Mouse (Mus musculus): Measurements from ENCODE around the gene Gm45713. TPM values are rescaled to one million over a fixed set of nuclear protein-coding genes. Genes with fewer than 3 reads are reported as not detected.
"Not testable (repeated sequence)": the region's sequence is repeated elsewhere in the genome, so short reads cannot be mapped to it uniquely, and the experiment has no call there.

The Gm45713 gene
- total RNA-seq, 2 experiments from 2014 or later, result 0.26 TPM; not detected in 1

DNA sequence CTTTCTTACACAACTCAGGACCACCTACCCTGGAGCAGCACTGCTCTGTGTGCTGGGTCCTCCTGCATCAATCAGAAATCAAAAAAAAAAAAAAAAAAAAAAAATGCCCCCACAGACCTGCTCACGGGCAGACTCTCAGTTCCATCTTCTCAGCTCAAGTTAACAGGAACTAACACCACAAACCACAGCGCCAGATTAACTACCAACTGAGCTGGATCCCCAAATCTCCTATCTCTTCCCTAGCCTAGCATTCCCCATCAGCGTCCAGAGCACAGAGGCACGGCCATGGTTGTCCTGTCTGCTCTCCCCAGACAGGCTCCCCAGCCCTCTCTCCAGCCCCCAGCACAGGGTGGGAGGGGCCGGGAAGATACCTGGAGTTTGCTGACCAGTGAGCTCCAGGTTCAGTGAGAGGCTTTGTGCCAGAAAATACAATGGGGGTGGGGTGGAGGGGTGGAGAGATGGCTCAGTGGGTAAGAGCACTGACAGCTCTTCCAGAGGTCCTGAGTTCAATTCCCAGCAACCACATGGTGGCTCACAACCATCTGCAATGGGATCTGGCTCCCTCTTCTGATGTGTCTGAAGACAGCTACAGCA is 28.9 kb downstream of the Gm45713 start:
- Histone ChIP-seq H3K27ac (no peak overlapping the region), H3K4me3 (no peak overlapping the region)
- no peak for DNase-seq
- intact Hi-C loops (cut with DNase I), result no loop called here
- no peak for TF ChIP-seq CTCF (IDR thresholded peaks at IDR 0.05)

DNA sequence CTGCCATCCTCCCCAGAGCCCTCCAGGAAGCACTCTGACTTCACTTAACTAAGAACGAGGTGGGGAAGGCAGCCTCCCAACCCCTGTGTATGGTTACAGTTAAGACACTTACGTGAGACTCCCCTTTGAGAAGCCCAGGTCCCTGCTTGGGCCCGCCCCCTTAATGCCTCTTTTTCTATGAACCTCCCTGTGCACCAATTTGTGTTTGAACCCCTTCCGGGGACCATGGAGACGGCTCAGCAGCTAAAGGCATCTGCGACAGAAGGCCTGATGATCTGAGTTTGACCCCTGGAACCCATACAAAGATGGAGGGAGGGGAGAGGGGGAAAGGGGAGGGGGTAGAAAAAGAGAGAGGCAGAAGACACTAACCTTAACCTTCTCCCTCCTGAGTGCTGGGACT is 29.6 kb downstream of the Gm45713 start:
- Histone ChIP-seq H3K4me3 (no peak overlapping the region), H3K27ac (no peak overlapping the region)
- intact Hi-C loops (cut with DNase I), result no loop called here
- TF ChIP-seq CTCF (IDR thresholded peaks at IDR 0.05), result no peak
- DNase-seq, result no peak

GRCm38 (mm10) chr7:45105491-45105890 is 30.5 kb downstream of the Gm45713 start:
- no peak overlapping the region for H3K27ac ChIP-seq
- TF ChIP-seq CTCF (IDR thresholded peaks at IDR 0.05), result no peak
- no peak for DNase-seq
- intact Hi-C loops (cut with DNase I), result no loop called here
- no peak overlapping the region for H3K4me3 ChIP-seq

DNA sequence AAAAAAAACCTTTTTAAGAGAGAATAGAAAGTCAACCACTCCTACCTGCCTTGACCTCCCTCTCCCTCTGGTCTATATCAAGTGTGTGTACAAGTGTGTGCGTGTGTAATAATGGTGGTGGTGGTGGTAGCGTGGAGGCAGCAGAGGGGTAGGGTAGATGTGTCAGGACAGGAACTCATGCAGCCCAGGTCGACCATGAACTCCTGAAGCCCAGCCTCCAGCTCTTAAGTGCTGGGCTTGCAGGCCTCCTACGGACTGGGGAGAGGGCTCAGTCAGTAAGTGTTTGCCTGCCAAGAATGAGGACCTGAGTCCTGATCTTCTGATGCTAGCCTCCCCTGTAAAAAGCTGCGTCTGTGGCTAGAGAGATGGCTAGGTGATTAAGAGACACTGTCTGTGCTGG is 31.1 kb downstream of the Gm45713 start:
- Histone ChIP-seq H3K4me3 (no peak overlapping the region), H3K27ac (no peak overlapping the region)
- intact Hi-C loops (cut with DNase I), result no loop called here
- no peak for TF ChIP-seq CTCF (IDR thresholded peaks at IDR 0.05)
- DNase-seq, result no peak

GRCm38 (mm10) chr7:45103652-45104180 is 32.3 kb downstream of the Gm45713 start, which contains the start of gene Fcgrt:
Fcgrt (minus strand) TSS chr7:45103851.
- intact Hi-C loops (cut with DNase I), result loop anchor here (2.0 kb wide), 1 partner anchor 21 kb away; no protein-coding TSS in a partner anchor
- DNase-seq, result peak; percentile 96
- Histone ChIP-seq H3K4me3 (peak within 1 kb of the TSS; percentile 72), H3K27ac (peak within 1 kb of the TSS; percentile 94)
- no peak for TF ChIP-seq CTCF (IDR thresholded peaks at IDR 0.05)

GRCm38 (mm10) chr7:45102940-45103585 is 33.0 kb downstream of the Gm45713 start:
- DNase-seq, result peak; percentile 65
- TF ChIP-seq CTCF (IDR thresholded peaks at IDR 0.05), result no peak
- intact Hi-C loops (cut with DNase I), result loop anchor here (2.0 kb wide), 1 partner anchor 20 kb away; no protein-coding TSS in a partner anchor
- peak overlapping the region; percentile 94 for H3K27ac ChIP-seq
- H3K4me3 ChIP-seq, result peak overlapping the region; percentile 72

GRCm38 (mm10) chr7:45102441-45102840 is 33.6 kb downstream of the Gm45713 start:
- intact Hi-C loops (cut with DNase I), result loop anchor here (2.0 kb wide), 1 partner anchor 20 kb away; no protein-coding TSS in a partner anchor
- H3K4me3 ChIP-seq, result peak overlapping the region; percentile 72

GRCm38 (mm10) chr7:45100046-45100445 is 36.0 kb downstream of the Gm45713 start:
- peak overlapping the region; percentile 49 for H3K27ac ChIP-seq
- H3K4me3 ChIP-seq, result peak overlapping the region; percentile 72
- no peak for TF ChIP-seq CTCF (IDR thresholded peaks at IDR 0.05)
- intact Hi-C loops (cut with DNase I), result no loop called here
- no peak for DNase-seq

More at GRCm38 (mm10) chr7:45102441-45102840, 33.6 kb downstream of the Gm45713 start:
- peak overlapping the region; percentile 94 for H3K27ac ChIP-seq
- no peak for DNase-seq
- no peak for TF ChIP-seq CTCF (IDR thresholded peaks at IDR 0.05)

DNA sequence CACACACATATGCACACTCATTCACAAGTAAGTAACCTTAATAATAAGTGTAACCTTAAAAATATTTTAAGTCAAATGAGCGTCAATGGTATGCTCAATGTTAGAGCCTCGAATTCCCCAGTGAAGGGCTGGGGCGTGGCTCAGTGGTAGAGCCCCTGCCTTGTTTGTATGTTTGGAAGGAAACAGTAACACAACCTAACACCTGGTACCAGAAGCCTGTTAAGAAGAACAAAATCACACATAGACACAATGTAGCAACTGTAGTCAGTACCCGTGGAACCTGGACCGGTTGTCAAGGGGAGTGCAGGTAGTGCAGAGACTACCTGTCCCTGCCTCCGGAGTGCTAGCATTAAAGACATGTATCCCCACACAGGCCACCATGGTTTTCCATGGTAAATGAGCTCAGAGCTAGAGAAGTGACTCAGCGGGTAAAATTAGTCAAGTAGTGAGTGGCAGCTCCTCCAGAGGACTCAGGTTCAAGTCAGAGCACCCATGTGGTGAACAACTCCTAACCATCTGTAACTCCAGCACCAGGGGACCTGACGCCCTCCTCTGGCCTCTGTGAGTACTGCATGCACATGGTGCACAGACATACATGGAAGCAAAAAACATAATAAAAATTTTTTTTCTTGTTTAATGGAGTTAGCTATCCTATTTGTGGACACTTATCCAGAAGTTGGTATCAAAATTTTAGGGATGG is 37.3 kb downstream of the Gm45713 start:
- peak; percentile 47 for TF ChIP-seq CTCF (IDR thresholded peaks at IDR 0.05)
- no peak overlapping the region for H3K4me3 ChIP-seq
- no peak for DNase-seq
- intact Hi-C loops (cut with DNase I), result no loop called here
- H3K27ac ChIP-seq, result no peak overlapping the region

DNA sequence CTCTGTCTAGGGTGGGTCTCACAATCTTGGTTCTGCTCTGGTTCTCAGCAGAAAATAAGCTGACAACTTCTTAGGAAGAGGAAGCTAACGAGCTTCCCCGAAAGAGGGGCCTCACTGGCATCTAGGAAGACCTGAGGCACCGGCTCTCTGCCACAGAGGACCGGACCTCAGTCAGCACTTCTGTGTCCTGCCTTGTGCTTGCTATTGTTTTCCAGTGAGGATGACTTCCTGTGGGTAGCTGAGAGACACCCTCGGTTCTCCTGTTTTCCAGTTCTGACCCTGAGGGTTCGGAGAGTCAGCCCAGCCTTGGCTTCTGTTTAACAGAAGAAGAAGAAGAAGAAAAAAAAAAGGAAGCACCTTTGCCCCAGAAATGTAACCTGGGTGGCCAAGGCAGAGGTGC is 38.6 kb downstream of the Gm45713 start:
- TF ChIP-seq CTCF (IDR thresholded peaks at IDR 0.05), result no peak
- DNase-seq, result no peak
- Histone ChIP-seq H3K27ac (peak overlapping the region; percentile 56), H3K4me3 (no peak overlapping the region)
- intact Hi-C loops (cut with DNase I), result no loop called here

DNA sequence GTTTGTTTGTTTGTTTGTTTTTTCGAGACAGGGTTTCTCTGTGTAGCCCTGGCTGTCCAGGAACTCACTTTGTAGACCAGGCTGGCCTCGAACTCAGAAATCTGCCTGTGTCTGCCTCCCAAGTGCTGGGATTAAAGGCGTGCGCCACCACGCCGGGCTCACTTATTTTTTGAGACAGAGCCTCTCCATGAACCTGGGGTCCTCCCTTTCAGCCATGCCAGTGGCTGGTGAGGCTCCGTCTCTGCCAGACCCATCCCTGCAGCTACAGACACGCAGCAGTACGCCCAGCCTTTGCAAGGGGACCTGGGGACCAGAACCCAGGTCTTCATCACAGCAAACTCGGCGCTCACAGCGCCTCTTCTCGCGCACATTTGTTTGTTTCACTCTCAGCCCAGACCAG is 40.1 kb downstream of the Gm45713 start:
- H3K27ac ChIP-seq; H3K4me3 ChIP-seq; intact Hi-C loops (cut with DNase I); DNase-seq: not testable (repeated sequence)

- intact Hi-C loops (cut with DNase I), result no loop called here
- peak; percentile 56 for DNase-seq
- Histone ChIP-seq H3K27ac (peak overlapping the region; percentile 62; the same call in 1 of the 2 replicates), H3K4me3 (no peak overlapping the region)
- TF ChIP-seq CTCF (IDR thresholded peaks at IDR 0.05), result no peak
Measured at GRCm38 (mm10) chr7:45095367-45095766, 40.7 kb downstream of the Gm45713 start.

DNA sequence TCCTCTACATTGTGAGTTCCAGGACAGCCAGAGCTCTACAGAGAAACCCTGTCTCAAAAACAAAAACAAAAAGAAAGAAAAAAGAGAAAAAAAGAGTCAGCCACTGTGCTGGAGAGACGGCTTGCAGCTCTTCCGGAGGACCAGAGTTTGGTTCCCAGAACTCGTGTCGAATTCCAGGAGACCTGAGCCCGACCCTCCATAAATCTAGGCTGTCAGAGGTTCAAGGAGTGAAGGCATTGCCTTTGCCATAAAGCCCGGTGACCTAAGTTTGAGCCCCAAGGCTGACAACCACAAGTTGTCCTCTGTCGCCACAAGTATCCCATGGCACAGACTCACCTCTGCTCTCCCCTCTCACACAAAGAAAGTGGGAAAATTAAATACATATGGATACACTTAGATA is 41.9 kb downstream of the Gm45713 start:
- Histone ChIP-seq H3K4me3 (no peak overlapping the region), H3K27ac (0 out of 2 replicates have a peak overlapping the region, but pooled peaks have one; percentile 12)
- DNase-seq, result no peak
- intact Hi-C loops (cut with DNase I), result no loop called here
- TF ChIP-seq CTCF (IDR thresholded peaks at IDR 0.05), result no peak
